Mouse (Mus musculus): ENCODE measurements around the gene Homer3. TPM values are rescaled to one million over a fixed set of nuclear protein-coding genes. Genes with fewer than 3 reads are reported as not detected.

The Homer3 gene
- total RNA-seq, 2 experiments from 2014 or later = 9.1 to 9.6 TPM

DNA sequence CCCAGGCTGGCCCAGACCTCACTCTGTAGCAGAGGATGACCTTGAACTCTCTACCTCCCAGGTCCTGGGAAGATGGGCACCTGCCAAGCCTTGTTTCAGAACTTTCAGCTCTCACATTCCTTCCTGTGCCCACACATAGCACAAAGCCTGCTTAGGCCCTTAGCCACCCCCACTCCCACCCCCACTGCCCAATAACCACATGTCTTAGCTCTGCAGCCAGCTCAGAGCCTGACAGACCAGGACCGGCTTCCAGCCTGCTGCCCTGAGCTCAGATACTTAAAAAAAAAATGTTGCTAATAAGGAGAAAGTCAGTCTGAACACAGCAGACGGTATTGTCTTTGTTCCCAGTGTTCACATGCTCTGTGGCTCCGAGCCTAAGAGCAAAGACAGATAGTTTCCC lies 1.6 kb upstream of the Homer3 start:
- intact Hi-C loops (cut with DNase I) = no loop called here
- no peak for DNase-seq (ENCODE audit: low spot score in 2 of 2)

DNA sequence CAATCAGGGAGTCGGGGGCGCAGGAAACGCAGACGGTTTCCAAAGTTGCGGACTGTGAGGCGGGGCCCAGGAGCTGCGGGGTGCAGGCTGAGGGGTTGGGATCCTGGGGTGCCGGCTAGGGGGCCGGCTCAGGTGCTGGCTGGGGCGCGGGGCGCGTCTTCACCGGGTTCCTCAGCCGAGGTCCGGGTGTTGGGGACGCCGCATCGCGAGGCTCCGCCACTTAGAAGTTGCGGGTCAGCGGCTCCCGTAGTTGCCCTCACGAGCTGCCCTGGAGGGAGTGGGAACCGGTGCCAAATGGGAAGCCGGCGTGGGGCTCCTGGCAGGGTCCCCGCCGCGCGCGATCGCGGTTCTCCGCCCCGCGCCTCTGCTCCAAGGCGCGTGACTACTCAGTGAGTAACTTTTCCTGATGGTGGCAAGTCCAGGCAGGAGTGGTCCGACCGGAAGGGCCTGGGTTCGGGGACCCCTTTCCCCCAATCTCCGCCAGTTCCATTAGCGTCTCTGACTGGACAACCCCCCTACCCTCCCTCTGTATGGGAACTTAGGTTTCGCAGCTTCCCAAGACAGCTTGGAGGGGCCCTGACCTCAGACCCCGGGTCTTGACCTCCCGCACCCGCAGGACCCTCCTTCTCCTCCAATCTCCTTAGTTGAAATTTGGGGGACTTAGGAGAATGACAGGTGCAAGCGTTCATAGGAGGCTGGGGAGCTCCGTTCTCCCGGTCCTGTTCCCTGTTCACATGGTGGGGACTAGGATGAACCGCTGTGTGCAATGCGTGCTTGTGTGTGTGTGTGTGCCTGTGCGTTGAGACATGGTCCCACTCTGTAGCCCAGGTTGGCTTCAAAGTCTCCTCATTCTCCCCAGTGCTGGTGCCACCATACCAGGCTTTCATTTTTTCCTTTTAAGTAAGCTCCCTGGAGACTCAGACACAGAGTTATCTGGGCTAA lies 780 bp downstream of the Homer3 start:
- intact Hi-C loops (cut with DNase I) = no loop called here
- DNase-seq (ENCODE audit: low spot score in 2 of 2) = no peak

DNA sequence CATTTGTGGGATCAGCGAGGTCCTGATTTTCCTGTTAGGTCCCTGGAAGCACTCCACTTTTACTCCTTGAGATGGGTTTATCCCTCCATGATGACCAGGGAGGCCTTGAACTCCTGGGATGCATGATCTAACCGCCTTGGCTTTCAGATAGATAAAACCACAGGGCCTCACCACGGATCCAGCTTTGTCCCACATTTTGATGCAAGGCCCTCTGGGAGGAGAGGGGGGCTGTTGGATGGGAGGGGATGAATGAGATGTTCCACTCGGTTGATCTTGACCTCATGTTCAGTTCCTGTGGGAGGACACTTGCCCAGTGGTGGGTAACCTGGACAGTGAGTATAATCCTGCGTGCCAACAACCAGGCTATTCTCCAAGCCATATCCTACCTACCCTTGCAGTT lies 1.8 kb downstream of the Homer3 start:
- no peak for DNase-seq (ENCODE audit: low spot score in 2 of 2)

DNA sequence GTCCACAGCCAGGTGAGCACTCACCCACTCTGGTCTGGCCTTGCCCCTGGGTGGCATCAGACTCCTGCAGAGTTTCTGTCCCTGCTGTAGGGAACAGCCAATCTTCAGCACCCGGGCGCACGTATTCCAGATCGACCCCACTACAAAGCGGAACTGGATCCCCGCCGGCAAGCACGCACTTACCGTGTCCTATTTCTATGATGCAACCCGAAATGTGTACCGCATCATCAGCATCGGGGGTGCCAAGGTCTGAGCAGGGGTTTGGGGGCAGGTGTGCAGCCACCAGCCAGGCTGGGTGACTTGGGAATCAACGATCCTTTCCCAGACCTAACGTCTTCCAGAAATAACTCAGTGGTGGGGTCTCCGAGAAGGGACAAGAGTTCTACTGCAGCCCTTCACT lies 2.7 kb downstream of the Homer3 start:
- intact Hi-C loops (cut with DNase I) = no loop called here
- DNase-seq (ENCODE audit: low spot score in 2 of 2) = no peak

More for the DNA sequence above, 1.8 kb downstream of the Homer3 start:
- intact Hi-C loops (cut with DNase I) = no loop called here

DNA sequence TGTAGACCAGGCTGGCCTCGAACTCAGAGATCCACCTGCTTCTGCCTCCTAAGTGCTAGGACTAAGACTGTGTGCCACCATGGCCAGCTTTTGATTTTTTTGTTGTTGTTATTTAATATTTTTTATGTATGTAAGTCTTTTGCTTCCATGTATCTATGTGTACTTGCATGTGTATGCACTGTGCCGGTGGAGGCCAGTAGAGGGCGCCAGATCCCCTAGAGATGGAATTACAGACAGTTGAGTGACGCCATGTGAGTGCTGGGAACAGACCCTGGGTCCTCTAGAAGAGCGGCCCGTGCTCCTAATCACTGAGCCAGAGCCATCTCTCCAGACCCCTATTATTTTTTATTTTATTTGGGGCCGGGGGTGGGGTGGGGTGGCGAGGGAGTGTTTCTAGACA lies 4.1 kb downstream of the Homer3 start:
- intact Hi-C loops (cut with DNase I) = no loop called here
- no peak for DNase-seq (ENCODE audit: low spot score in 2 of 2)

DNA sequence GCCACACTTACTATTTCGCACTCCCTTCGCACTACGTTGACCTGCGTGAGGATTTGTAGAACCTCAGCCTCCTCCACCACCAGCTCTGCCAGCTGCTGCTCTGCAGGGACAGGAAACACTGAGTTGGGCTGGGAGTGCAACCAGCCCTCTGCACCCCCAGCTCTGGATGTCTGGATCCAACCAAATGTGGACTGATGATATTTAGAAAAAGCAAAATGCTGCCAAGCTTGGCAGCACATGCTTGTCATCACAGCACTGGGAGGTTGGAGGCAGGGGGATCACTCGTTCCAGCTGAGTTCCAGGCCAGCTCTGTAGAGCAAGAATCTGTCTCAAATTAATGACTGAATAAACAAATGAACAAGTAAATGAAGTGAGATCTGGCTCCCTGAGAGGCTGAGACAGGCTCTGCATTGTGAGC lies 11.4 kb downstream of the Homer3 start:
- intact Hi-C loops (cut with DNase I) = no loop called here
- DNase-seq (ENCODE audit: low spot score in 2 of 2) = no peak

DNA sequence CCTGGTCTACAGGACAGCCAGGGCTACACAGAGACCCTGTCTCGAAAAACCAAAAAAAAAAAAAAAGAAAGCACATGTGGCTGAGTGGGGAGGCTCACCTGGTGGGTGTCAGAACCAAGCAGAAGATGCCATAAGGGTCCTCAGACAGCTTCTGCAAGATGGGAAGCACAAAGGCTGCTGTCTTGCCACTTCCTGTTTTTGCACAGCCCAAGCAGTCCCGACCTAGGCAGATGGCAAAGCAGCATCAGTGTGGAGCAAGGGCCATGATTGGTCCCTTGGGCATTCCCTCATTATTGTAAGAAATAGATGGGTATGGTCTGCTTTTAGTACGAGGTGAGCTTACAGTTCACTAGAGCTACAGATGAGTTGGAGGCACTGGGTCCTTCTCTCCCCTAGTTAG lies 18.3 kb downstream of the Homer3 start:
- intact Hi-C loops (cut with DNase I) = no loop called here
- DNase-seq (ENCODE audit: low spot score in 2 of 2) = no peak

DNA sequence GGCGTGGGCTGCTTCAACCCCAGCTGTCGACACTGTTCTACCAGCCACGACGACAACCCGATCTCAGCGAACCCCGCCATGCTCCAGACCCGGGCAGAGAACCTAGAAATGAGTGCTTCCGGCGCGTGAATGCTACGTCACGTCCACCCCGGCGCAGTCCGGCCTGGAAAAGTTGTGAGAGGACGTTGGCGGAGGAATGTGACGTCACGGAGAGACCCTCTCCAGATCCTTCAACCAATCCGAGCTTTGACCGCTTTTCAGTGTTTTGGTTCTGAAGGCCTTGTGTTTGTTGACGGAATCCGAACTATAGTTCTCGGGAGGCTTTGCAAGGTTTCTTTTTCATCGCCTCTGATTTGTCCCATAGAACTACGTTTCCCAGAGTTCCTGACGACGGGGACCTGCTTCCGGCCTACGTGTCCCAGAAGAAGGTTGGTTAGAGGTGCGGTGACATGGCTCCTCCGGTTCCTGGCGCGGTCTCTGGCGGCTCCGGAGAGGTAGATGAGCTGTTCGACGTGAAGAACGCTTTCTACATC lies 19.8 kb downstream of the Homer3 start, which contains the start of the genes Ddx49 and Cope:
Ddx49 (minus strand) TSS at position 132 of the 533 bp plus-strand sequence.
Cope (plus strand) TSS at position 161 of the 533 bp plus-strand sequence.
- intact Hi-C loops (cut with DNase I) = no loop called here
- DNase-seq (ENCODE audit: low spot score in 2 of 2) = peak; percentile 97

DNA sequence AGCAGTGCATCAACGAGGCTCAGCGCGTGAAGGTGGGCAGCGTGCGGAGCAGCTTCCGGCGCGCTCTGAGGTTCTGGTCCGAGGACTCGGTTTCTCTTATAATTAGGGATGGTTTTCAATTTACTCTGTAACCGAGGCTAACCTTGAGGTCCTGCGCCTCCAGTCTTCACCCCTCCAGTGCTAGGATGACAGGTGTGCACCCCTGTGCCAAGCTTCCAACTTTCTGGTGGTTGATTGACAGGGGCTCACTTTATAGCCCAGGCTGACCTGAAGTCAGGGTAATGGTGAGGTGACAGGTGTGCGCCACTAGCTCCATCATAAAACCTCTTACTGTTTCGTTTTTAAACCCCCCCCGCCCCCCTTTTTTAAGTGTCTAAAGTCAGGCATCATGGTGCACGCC lies 20.3 kb downstream of the Homer3 start:
- intact Hi-C loops (cut with DNase I) = no loop called here
- DNase-seq (ENCODE audit: low spot score in 2 of 2) = no peak

DNA sequence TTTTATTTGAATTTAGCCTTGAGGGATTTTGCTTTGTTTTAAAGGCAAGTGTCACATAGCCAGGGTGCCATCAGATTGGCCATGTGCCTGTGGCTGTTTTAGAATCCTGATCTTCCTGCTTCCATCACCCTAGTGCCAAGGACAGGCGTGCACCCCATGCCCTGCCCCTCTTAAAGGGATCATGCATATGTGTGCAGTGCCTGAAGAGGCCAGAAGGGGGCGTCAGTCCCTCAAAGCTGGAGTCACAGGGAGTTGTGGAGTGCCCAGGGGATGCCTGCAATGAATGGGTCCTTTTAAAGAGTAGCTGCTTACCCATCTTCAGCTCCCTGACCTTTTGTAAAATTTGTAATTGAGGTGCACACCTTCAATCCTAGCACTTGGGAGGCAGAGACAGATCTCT lies 26.7 kb downstream of the Homer3 start:
- no peak for DNase-seq (ENCODE audit: low spot score in 2 of 2)
- intact Hi-C loops (cut with DNase I) = no loop called here

DNA sequence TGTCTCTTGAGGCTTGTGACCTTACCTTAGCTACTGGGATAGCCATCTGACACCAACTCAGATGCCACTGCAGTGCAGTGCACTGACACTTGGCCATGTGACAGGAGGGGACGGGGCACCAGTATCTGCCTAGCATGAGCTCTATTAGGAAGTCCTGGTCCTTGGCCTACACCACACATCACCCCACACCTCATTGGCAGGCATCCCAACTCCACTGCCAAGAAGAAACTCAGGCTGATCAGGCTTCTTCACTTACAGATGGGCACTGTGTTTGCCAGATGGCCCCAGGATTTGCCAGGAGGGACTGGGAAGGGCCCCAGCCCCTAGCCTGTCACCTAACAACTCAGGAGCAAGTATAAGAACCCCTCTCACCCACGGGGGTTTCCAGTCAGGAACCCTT lies 30.8 kb downstream of the Homer3 start:
- intact Hi-C loops (cut with DNase I) = no loop called here
- DNase-seq (ENCODE audit: low spot score in 2 of 2) = no peak

DNA sequence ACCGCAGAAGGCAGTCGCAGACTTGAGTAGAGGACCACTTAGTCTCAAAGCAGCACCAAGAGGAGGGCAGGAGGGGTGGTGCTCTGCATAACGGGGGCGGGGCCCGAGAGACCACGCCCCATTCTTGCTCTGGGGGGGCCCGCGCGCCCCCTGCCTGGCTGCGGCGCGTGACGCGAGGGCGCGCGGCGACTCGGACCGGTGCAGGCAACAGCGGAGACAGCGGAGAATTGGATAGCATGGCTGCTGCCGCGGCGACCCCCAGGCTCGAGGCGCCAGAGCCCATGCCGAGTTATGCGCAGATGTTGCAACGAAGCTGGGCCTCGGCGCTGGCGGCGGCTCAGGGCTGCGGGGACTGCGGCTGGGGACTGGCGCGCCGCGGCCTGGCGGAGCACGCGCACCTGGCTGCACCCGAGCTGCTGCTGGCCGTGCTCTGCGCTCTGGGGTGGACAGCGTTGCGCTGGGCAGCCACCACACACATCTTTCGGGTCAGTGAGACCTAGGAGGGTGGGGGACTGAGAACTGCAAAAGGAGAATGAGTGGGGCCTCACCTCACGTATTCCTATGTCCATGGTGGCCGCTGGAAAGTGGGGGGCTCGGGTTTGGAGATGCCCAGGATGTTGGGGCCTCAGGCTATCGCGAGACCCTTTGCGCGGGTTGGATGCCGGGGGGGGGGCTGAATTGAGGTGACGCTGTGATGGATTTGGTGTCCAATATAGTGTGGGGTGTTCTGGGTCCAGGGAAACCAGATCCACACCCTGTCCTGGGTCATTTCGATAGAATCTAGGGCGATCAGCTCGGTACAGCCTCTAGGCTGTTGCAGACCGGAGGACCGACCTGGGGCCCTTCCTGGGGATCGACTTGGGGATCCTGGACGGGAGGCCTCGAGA lies 33.2 kb downstream of the Homer3 start, which contains the start of gene Cers1:
Cers1 (plus strand) TSS at position 152 of the 887 bp plus-strand sequence.
- DNase-seq (ENCODE audit: low spot score in 2 of 2) = peak; percentile 82 to 91
- intact Hi-C loops (cut with DNase I) = no loop called here

DNA sequence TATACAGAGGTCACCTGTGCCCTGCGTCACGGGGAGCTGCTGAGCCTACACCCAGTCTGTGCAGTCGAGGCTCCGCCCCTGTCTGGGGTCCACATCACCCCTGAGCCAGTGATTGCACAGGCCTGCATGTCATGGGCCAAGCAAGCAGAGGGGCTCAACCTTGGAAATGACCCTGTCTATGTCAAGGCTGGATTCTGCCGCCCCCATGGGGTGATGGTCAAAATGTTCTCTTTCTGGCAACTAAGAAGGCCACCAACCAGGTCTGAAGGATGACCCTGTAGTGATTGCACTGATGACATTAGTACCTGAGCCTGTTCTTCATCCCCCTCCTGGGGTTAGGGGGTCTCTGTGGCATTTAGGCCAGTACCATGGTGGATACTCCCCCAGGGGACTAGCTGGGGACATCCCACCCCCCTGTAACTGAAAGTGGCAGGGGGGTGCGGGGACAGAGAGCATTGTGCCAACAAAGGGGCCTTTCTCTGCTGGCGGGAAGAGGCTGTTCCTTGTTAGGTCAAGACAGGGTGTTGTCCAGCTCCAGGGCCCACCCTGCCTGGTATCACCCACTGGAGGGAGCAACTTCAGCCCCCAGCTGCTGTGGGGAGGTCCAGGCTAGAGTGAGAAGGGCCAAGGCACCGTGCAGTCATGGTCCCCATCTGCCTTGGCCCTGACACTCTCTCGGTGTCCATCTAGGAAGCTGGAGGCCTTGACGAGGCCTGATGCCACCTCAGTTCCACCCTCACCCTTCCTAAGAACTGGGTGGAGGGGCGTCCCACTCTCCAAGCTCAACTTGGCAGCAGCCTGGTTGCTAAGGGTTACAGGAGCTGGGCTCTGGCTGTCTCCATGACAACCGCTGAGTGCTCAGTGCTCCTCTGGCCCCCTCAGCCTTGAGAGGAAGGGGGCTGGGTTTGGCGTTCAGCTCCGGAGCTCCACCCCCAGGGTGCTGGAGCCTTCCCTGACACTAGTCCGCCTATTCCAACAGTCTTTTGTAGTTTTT lies 34.2 kb downstream of the Homer3 start:
- intact Hi-C loops (cut with DNase I) = no loop called here
- peak; percentile 85 to 86 for DNase-seq (ENCODE audit: low spot score in 2 of 2)

DNA sequence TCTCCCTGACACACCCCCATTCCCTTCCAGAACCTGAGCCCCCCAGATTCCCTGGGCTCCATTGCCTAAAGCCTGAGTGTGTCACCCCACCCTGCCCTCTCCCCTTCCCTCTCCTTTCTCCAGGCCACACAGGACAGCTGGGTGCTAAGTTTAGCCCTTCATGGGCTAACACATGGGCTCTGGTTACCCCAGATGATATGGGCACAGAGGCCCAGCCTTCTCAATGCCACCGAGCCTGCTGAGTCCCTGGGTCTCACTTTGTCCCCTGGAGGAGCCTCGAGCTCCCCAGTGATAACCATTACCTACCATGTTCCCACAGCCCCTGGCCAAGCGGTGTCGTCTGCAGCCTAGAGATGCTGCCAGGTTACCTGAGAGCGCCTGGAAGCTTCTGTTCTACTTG lies 35.2 kb downstream of the Homer3 start:
- intact Hi-C loops (cut with DNase I) = no loop called here
- no peak for DNase-seq (ENCODE audit: low spot score in 2 of 2)

DNA sequence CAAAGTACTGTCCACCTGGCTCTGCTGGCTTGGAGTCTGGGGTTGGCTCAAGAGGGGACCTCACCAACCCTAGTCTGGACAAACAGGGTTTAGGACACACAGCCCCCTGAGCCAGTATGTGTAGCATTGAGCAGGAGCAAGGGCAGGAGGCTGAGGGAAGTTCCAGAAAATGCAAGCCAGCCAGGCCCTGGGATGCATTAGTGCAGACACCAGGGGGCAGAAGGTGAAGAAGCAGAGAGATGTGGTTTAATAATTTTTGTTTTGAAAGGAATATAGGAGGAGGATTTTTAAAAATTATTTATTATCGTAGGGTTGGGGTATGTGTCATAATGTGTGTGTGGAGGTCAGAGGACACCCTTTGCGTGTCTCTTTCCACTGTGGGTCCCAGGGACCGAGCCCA lies 41.1 kb downstream of the Homer3 start:
- no peak for DNase-seq (ENCODE audit: low spot score in 2 of 2)
- intact Hi-C loops (cut with DNase I) = no loop called here

DNA sequence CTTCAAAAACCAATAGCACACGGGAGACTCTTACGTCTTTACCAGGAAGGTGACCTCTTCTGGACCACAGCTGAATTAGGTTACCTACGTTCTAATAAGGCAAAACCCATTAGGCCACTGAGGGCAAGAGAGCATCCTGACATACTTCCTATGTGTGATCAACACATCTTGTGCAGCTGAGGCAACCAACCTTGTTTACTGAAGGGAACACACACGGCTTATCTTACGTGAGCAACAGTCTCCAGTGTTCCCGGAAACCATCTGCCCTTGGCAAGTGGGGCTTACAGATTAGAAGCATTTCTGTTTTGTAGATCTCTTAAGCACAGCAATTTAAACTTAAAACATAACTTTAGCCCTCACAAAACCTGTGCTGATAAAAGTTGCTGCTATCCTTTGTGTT lies 44.9 kb downstream of the Homer3 start:
- intact Hi-C loops (cut with DNase I) = no loop called here
- no peak for DNase-seq (ENCODE audit: low spot score in 2 of 2)

DNA sequence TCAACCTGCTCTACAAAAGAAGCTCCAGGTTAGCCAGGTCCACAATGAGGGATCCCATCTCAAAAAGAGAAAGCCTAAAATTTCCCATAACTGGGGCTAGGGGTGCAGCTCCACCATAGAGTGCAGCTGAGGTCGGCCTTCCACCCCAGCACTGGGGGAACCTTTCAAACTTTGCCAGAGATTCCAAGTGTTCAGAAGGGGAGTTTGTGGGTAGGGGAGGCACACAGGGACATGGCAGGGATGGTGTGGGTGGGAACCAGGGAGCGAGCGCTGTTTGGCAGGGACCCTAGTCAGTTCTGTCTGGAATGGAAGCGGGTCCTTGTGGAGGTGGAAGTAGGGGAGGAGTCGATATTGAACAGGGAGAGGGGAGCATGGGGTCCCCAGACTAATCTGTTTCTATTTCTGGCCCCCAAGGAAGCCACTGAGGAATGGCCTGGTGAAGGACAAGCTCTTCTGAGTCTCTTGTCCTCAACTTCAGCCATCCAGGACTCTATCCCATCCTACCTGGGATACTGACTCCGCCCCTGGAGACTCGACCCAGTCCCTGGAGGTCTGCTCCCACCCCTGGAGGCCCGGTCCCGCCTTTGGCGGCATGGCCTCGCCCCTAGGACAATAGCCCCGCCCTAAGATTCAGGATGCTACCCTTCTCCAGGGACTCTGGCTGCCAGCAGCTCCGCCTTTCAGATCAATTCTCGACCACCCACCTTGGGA lies 46.7 kb downstream of the Homer3 start, which contains the start of gene Gdf1:
Gdf1 (plus strand) TSS at position 694 of the 711 bp plus-strand sequence.
- no peak for DNase-seq (ENCODE audit: low spot score in 2 of 2)
- intact Hi-C loops (cut with DNase I) = no loop called here

Measured in left cerebral cortex, postnatal 36 days (tissue).